Mouse (Mus musculus) heart, postnatal 4 days (tissue): Measurements from ENCODE around the gene Nup210l. TPM values are rescaled to one million over a fixed set of nuclear protein-coding genes. Genes with fewer than 3 reads are reported as not detected.

ENCODE experiments used
- DNase-seq: peaks from one replicate; pipeline ENCODE4 v3.0.0; 2021
- total RNA-seq, 2 experiments: library from RNA; stranded (reverse); gene quantifications; 2 replicates each; pipeline ENCODE4 v1.2.3; 2021

Nup210l gene
- total RNA-seq, 2 experiments from 2014 or later = 0.12 to 0.23 TPM

GRCm38 (mm10) chr3:90161541-90161940 lies 57.6 kb downstream of the Nup210l start:
- no peak for DNase-seq

- no peak for DNase-seq
Measured at GRCm38 (mm10) chr3:90179566-90179965, 75.6 kb downstream of the Nup210l start.

- peak; percentile 19 for DNase-seq
Measured at GRCm38 (mm10) chr3:90183581-90183980, 79.6 kb downstream of the Nup210l start.

- no peak for DNase-seq
Measured at GRCm38 (mm10) chr3:90190859-90191510, 87.1 kb downstream of the Nup210l start.

- DNase-seq = no peak
Measured at GRCm38 (mm10) chr3:90194759-90195158, 90.8 kb downstream of the Nup210l start.

GRCm38 (mm10) chr3:90195644-90196043 lies 91.7 kb downstream of the Nup210l start:
- DNase-seq = no peak

GRCm38 (mm10) chr3:90197548-90197947 lies 93.6 kb downstream of the Nup210l start:
- no peak for DNase-seq

GRCm38 (mm10) chr3:90202884-90203283 lies 99.0 kb downstream of the Nup210l start:
- no peak for DNase-seq

- DNase-seq = peak; percentile 30
Measured at GRCm38 (mm10) chr3:90203619-90204018, 99.7 kb downstream of the Nup210l start.

- DNase-seq = no peak
Measured at GRCm38 (mm10) chr3:90204582-90204981, 100.7 kb downstream of the Nup210l start.

GRCm38 (mm10) chr3:90208662-90209061 lies 104.7 kb downstream of the Nup210l start:
- DNase-seq = no peak

GRCm38 (mm10) chr3:90209908-90210566 lies 106.1 kb downstream of the Nup210l start:
- DNase-seq = no peak

GRCm38 (mm10) chr3:90211475-90212398 lies 107.8 kb downstream of the Nup210l start:
- DNase-seq = no peak

GRCm38 (mm10) chr3:90212723-90213122 lies 108.8 kb downstream of the Nup210l start:
- DNase-seq = no peak

- peak; percentile 88 for DNase-seq
Measured at GRCm38 (mm10) chr3:90213377-90213866, 109.5 kb downstream of the Nup210l start, which contains the start of the genes Rps27 and Rab13. Rps27 (minus strand) TSS chr3:90213651. Rab13 (plus strand) TSS chr3:90213695.

- DNase-seq = peak; percentile 20
Measured at GRCm38 (mm10) chr3:90213956-90214684, 110.2 kb downstream of the Nup210l start.

- DNase-seq = no peak
Measured at GRCm38 (mm10) chr3:90215825-90216380, 112.0 kb downstream of the Nup210l start.

- peak; percentile 61 for DNase-seq
Measured at GRCm38 (mm10) chr3:90220088-90220487, 116.2 kb downstream of the Nup210l start.

GRCm38 (mm10) chr3:90220531-90220951 lies 116.6 kb downstream of the Nup210l start:
- peak; percentile 87 for DNase-seq

GRCm38 (mm10) chr3:90221123-90221522 lies 117.2 kb downstream of the Nup210l start:
- DNase-seq = no peak

- DNase-seq = no peak
Measured at GRCm38 (mm10) chr3:90222455-90222854, 118.5 kb downstream of the Nup210l start.

- no peak for DNase-seq
Measured at GRCm38 (mm10) chr3:90222941-90223340, 119.0 kb downstream of the Nup210l start.
